Mouse (Mus musculus): ENCODE data around the gene Poglut1. TPM values are rescaled to one million over a fixed set of nuclear protein-coding genes. Genes with fewer than 3 reads are reported as not detected.
A peak's percentile ranks its signal among the peaks of the same experiment; 100 is the strongest.

The Poglut1 gene
- 10 to 100 TPM; 20.4 to 25.6 TPM for total RNA-seq (2021)
- long read RNA-seq, experiment 1, transcript Poglut1-201 (11 exons, 2,758 nt), result major isoform, 25 of 34 reads
- long read RNA-seq, experiment 1, partial matches to known transcripts, result 3 of 34 reads
- long read RNA-seq, experiment 1, other reads (novel, unspliced or antisense), result 2 of 34 reads
- long read RNA-seq, experiment 2, transcript Poglut1-205 (11 exons, 2,922 nt), result minor isoform, 5 of 26 reads
- long read RNA-seq, experiment 2, transcript Poglut1-201 (11 exons, 2,758 nt), result major isoform, 18 of 26 reads
- long read RNA-seq, experiment 2, partial matches to known transcripts, result 2 of 26 reads
- long read RNA-seq, experiment 2, other reads (novel, unspliced or antisense), result 1 of 26 reads

DNA sequence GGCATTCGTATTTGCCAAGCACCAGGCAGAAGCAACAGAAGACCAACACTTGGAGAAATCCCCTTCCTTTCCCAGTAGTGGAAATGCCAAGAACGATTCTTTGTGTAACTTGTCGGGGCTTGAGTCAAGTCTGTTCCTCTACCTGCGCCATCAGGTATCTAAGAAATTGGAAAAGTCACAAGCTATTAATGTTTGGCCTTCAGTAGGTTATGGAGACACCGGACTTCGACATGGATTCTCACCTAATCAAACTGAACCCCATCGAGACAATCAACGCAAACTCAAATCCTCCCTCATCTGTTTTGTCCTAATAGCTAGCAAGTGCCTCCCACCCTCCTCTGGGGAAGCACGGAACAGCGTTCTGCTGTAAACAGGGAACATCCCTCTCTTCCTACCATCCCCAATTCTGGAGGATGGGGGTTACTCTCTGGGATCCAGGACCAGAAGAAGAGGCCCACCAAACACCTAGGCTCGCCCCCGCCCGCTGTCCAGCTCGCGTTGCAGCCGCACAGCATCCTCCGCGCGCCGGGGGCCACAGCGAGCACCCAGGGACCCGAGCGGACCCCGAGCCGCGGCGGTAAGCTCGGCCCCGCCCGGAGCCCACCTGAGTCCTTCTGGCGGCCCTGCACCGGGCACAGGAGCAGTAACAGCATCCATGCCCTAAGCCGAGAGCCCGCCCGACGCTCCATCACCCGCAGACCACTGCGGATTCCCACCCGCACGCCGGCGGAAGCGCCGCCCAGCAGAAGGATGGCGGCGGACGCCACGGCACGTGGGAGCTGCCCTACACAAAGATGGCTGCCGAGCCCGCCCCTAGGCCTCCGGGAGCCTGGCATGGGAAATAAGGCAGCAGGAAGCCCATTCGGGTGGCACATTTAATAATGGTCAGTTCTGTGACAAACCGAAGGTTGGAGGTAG lies at the start of gene Poglut1:
Gene Poglut1 (minus strand): TSS at position 780 of the 918 bp plus-strand sequence.
- peak; percentile 88 for DNase-seq

DNA sequence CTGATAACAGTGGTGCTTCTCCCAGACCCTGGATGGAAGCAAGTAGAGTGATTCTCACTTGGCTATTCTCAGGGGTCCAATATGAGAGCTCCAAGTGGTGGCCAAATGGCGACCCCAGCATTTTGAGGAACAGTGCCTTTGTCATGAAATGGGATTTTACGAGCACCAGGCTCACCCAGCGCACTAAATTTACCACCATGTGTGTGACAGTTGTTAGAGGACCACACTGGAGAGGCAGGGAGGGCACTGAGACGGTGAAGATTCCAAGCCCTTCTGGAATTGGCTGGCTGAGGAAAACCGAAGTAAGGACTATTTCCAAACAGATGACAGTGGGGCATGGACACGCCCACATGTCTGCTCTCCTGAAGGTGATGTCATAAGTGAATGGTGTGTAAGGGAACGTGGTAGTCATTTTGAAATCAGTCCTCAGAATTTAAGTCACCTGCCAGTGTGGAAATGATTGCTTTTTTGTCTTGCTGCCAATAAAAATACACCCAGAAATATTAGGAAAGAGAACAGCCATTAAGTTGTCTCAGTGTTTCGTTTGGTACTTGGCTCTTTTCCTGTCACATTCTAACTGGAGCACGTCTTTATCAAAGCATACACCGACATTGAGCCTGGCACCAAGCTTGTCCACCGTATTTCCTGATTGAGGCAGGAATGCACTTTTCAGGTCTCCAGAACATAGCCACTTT lies 49.1 kb upstream of the Poglut1 start:
- DNase-seq, result no peak

DNA sequence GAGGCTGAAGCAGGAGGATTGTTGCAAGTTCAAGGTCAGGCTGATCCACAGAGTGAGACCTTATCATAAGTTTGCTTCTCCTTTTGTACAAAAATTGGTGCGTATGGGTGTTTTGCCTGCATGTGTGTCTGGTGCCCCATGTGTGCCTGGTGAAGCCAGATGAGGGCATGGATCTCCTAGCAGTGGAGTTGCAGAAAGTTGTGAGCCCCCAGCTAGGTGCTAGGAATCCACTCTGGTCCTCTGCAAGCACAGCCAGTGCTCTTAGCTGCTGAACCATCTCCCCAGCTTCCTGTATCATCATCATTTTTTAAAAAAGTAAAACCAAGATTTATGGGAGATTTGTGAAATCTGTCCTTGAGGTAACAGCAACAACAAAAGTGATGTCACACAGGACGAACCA lies 46.6 kb upstream of the Poglut1 start:
- no peak for DNase-seq

DNA sequence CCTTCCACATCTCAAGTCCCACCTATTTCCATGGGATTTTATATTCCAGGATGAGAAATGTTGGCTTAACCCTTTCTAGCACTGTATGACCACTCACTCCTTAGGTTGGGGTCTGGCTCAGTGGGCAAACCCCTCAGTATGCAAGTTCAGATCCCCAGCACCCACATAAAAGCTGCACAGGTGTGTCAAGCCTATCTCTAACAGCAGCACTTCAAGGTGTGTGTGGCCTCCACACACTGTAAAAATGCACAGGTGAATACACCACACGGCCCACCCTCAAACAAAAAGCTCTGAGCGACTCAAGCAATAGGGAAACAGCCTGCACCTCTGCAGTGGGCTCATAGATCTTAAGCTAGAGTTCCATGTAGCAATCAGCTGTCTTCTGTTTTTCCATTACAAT lies 46.0 kb upstream of the Poglut1 start:
- DNase-seq, result no peak

DNA sequence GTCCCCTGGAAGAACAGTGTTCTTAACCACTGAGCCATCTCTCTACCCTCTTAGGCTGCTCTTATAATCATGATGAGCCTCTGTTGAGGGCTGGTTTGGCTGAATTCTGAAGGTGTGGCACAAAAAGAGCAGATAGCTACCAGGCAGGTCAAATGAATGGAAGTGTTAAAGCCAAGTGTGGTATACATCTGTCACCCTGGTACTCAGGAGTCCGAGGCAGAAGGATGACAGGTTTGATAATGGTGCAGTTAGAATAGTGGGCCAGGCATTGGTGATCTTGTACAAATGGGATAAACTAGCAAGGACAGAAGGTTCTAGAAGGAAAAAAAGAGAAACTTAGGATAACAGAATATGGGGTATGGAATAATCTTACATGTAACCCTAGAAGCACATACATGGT lies 44.4 kb upstream of the Poglut1 start:
- no peak for DNase-seq

DNA sequence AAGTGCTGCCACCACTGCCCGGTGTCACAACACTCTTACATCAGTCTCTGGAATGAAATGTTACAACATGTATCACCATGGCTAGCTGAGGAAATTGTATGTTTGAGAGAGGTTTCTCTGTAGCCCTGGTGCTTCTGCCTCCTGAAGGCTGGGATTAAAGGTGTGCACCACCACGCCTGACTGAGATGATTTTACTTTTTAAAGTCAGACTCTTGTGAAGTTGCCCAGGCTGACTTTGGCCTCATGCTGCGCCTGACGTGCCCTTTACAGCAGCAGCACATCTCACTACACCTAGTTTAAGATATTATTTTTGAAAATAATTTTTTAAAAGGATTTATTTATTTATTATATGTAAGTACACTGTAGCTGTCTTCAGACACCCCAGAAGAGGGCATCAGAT lies 42.9 kb upstream of the Poglut1 start:
- DNase-seq, result no peak

DNA sequence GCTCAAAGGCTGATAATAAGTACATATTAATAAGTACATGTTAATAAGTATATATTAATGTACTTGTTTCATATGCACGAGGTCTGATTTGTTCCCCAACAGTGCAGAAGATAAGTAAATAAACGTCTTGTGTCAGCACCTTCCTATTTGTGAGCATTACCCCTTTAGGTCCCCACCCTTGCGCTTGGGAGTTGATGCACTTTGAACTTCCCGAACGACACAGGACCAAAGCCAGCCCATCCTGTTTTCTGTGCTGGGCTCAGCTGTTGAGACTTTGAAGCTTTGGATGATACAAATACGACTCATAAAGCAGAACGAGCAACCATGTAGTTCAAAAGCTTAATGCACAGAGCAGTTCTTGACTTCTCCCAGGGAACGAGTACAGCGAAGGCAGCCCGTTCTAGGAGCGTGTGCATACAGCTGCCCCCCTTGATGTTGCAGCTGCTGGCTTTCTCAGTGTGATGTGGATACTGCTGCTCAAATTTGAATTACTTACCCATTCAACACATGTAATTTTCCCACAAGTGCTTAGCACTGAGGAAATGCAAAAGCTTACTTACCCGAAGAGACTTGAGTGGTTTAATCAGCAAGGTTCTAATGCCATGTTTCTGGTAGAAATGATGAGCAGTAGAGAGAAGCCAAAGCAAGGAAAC lies 42.1 kb upstream of the Poglut1 start:
- no peak for DNase-seq

DNA sequence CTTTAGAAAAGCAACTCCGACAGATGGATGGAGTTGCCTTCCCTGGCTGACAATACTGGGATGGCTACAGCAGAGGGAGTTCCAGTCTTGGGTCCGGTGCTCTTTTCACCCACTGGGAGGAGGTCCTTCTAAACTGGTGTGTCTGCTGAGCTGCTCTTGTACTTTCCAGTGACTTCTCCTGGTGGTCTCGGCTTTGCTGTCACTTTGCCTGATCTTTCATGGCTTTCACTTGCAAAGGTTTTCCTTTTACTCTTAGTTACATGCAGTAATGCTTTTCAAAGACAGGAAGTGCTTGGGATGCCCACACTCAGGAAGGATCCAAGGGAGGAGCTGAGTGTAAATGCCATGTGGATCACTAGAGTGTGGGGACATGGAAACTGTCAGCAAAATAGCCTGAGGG lies 41.4 kb upstream of the Poglut1 start:
- no peak for DNase-seq

DNA sequence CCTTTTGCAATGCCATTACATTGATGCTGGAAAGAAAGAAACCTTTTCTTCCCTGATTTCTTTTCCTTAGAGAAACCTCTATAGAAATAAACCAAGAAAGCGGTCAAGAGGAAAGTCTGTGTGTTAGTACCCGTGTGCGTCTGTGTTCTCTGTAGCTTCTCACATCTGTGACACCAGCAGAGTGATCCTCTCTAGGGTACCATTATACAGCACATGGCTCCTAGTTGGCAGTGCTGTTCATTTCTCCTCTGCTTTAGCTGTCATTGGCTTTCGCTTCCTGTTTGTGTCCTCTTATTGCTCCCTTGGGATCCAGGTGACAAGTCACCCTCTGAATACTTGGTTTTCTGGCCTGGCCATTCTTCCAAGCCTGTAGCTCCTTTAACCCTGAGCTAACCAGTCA lies 37.5 kb upstream of the Poglut1 start:
- no peak for DNase-seq

DNA sequence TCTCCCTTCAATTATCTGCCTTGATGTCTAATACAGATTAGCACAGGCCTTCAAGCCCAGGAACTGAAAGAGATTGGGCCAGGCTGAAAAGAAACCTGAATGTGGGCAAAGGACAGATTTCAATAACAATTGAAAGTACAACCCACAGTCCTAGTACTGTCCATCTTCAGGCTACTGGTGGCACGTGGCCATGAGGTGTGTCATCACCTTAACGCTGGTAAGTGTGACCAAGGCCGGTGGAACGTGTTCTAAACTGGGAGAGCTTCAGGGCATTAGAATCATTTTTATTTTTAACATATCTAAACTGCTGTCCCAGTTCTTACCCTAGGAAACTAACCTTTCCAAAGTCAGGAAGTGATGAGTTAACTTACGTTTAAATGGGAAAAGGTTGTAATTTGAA lies 37.1 kb upstream of the Poglut1 start:
- DNase-seq, result no peak

DNA sequence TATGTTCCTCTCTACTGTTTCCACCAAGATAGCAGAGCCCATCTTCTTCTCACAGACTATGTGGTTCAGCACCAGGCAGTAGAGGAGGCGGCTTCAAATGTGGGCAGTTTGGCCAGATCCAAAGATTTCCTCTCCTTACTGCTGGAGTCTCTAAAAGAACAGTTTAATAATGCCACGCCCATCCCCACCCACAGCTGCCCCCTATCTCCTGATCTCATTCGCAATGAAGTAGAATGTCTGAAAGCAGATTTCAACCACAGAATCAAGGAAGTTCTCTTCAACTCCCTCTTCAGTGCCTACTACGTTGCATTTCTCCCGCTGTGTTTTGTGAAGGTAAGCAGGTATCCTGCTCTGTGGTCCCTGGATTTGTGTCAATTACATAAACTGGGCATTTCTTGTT lies 35.1 kb upstream of the Poglut1 start:
- no peak for DNase-seq

DNA sequence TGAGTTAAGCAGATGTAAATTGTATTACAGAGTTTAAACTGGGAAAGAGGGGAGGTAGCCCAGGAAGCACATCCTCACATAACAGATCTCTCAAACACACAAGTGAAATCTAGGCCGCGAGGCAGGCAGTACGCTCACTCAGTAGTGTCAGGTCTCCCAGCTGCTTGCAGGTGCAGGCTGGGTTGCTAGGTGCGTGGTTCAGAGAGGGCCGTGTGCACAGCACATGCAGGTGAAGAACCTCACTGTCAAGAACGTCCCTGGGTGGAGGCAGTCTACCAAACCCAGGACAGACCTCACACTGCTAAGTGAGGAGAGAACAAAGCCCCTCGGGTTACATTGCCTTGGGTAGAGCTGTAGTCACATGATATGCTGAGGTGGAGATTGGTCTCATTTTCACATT lies 34.7 kb upstream of the Poglut1 start:
- DNase-seq, result no peak

DNA sequence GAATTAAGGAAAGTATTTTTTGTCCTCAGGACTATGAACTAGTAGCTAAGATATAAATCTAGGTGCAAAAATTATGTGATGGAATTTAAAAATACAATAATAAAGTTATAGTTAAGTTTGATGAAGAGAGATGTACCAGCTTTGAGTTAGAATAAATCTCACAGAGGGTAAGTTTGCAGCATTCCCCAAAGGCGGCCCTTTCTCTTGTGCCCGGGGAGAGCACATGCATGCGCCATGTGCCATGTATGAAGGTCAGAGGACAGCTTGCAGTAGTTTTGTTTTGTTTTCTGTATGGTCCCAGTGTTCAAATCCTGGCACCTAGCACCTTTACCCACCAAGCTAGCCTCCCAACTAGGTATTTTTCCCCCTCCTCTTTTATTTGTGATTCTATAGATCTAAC lies 21.4 kb upstream of the Poglut1 start:
- no peak for DNase-seq

DNA sequence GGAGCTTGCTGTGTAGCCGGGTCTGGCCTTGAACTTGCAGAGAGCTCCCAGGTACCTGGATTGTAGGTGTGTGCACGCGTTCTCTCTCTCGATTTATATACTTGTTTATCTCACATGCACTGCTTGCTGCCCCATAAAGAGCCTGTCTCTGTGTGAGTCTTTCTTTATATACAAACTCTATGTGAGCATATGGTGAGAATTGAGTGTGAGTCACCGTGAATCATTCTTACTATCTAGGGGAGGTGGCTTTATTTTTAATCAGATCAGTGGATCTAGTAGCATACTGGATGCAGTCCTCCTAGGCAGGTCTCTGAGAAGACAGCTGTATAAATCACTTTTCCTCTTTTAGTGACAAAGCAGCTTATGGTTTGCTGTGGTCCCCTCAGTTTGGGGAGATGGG lies 18.1 kb upstream of the Poglut1 start:
- DNase-seq, result no peak

DNA sequence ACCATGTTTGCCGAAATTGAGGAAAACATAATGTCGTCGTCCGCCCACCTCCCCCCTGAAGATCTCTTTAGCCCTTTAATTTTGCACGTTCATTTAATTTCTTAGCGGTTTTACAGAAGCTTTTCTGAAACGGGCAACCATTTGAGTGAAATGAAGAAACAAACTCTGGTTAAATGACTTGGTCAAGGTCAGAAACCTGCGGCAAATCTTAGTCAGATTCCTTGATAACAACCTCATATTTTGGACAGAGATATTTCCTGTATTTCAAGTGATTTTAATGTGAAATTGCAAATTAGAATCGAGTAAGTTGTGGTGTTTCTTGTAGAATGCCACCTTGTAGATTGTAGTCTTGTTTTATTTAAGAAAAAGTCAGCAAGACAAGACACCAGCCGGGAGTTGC lies 13.5 kb upstream of the Poglut1 start:
- DNase-seq, result no peak

DNA sequence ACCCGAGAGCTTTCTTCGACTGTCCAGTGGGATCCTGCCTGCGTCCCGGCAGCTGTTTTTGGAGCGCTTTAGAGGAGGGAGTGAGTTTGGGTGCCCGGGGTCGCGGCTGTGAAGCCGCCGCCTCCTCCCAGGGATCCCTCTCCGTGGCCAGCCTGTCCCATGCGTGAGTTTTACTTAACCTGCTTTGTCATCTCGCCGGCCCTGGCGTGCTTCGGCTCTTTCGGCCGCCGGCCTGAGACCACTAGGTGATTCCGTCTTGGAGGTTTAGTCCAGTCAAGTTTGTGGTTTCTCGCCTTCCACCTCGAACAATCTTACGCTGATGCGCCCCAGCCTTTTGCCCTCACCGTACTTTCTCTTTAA lies 12.9 kb upstream of the Poglut1 start:
- no peak for DNase-seq

DNA sequence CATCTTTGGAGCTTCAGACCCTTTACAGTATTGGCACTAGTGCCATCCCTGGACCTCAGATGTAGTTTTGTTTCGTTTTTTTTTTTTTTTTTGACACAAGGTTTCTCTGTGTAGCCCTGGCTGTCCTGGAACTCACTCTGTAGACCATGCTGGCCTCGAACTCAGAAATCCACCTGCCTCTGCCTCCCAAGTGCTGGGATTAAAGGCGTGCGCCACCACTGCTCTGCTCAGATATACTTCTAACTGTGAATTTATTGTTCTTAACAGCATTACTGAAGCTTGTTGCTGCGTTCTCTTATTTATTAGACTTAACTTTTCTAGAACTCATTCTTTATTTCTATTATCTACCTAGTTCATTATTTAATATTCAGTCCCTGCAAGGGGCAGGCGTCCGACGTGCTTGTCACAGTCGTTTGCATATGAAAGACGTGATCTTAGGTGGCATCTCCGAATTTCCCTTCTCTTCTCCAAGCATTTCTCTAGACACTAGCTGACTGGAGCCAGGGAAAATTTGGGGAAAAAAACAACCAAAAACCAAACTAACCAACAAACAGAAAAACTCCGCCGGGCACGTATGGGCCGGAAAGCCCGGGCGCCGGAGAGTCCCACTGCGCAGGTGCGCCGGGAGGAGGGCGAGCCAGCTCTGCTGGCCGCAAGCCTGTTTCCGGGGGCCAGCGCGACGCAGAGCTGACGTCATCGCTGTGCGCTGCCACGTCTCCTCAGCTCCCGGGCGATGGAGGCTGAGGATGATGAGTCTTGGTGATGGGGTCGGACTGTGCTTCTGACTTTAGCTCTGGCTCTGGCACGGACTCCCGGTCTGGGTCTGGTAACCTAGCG lies 12.3 kb upstream of the Poglut1 start:
- DNase-seq, result peak; percentile 98

DNA sequence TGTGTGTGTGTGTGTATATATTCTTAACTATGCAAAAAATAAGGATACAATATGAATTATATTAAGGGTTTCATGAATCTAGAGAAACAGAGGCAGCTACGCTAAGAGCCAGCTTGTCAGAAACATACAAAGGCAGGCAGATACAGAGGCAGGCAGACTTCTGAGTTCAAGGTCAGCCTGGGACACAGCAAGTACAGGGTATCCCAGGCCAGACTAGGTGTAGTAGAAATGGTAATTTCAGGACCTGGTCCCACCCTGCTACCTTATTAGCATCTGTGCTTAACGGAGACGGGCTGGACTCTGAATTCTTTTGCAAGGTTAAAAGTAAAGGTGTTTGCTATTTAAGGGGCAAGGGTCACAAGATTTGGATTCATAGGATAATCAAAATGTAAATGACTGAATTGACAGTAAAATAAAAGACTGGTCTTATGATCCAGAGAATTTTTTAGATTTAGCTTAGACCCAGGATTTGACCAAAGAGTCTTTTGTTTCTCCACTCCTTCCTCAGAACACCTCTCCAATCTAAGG lies 8.2 kb upstream of the Poglut1 start, which contains the start of gene Tmem39a:
Gene Tmem39a (plus strand): TSS at position 478 of the 528 bp plus-strand sequence.
- DNase-seq, result no peak

DNA sequence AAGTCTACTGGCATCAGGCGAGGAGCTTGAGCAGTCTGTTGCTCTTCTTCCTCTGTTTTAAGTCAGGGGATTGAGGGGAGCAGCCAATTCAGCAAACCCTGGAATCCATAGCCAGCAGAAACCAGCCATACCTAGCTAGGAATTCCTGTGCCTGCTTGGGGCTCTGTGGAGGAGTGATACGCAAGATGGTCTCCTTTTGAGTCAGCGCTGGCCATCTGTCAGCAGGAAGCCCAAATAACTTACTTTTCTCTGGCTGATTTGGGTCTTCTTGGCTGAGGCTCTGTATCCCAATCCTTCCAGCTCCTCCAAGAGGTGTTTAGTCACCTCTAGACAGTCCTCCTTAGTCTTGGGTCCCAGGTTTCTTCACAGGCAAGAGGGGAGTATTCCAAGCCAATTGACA lies 5.9 kb upstream of the Poglut1 start:
- no peak for DNase-seq

DNA sequence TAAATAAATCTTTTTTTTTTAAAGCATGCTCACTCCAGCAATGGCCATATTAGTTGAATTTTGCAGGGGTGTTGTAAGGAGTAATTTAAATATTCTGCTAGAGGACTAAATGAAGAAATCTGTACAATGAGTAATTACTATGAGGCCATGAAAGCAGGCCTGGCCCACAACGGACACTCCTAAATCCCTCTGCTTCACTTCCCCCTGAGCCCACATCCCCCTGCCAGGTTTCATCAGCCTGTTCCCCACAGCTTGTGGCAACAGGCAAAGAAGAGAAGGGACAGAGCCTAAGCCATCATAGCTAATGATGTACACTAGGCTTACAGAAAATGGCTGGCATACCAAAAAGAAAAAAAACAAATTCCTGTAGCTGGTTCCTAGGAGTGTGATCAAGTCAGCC lies 2.1 kb downstream of the Poglut1 start:
- DNase-seq, result no peak

DNA sequence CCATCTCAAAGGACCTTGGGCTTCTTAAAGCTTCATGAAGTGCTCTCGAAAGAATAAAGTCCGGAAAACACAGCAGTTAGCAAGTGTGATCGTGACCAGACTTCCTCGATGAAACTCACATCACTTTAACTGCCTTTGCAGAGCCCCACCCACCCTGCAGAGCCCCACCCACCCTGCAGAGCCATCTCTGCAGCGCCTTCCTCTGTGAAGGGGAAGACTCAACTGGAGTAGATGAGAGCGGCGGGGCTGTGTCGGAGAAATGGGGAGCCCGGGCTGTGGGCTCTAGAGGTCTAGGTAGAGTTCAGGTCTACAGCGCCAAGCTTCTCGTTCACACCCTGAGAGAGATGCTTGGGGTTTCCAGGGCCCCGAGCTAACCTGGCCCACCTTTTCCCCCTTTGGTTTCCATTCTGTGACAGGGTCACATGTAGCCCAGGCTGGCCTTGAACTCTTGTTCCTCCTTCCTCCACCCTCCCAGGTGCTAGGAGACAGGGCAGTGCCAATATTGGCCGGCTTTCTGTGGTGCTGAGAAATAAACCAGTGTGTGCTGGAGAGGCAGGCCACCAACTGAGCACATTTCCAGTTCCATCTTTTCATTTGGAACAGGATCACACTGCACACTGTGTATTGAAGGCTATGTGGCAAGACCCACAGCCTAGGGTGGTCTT lies 11.2 kb downstream of the Poglut1 start:
- DNase-seq, result no peak

All from adrenal gland, postnatal 10 days (tissue).